Mouse (Mus musculus) liver, embryonic 13.5 days (tissue): ENCODE data around the gene Ssbp3. TPM values are rescaled to one million over a fixed set of nuclear protein-coding genes. Genes with fewer than 3 reads are reported as not detected.

Experiments
- ATAC-seq: fragments of 200-750 bp; cut with Nextera tagmentation; 2 replicates; pipeline ENCODE4 v1.8.0; 2017; ENCODE audit warnings: low read depth, mild to moderate bottlenecking, moderate number of reproducible peaks, moderate library complexity
- DNase-seq: peaks from one replicate; pipeline ENCODE4 v3.0.0; 2022
- H3K27ac ChIP-seq: fragments of 300-500 bp; sonication (generic); 2 replicates; pipeline ENCODE4 v1.5.1; 2015; ENCODE audit warnings: moderate library complexity, mild to moderate bottlenecking, inconsistent platforms
- H3K27me3 ChIP-seq: fragments of 300-500 bp; sonication (generic); 2 replicates; pipeline ENCODE4 v1.6.1; 2015; ENCODE audit warnings: mild to moderate bottlenecking, inconsistent platforms
- H3K36me3 ChIP-seq: fragments of 300-500 bp; sonication (generic); 2 replicates; pipeline ENCODE4 v1.6.1; 2015; ENCODE audit warnings: mild to moderate bottlenecking, inconsistent platforms
- H3K4me1 ChIP-seq: fragments of 300-500 bp; sonication (generic); replicated peaks from 2 replicates; pipeline ENCODE4 v1.6.1; 2015; ENCODE audit warnings: inconsistent platforms
- H3K4me2 ChIP-seq: fragments of 300-500 bp; sonication (generic); 2 replicates; pipeline ENCODE4 v1.6.1; 2015; ENCODE audit warnings: inconsistent platforms, mild to moderate bottlenecking, moderate library complexity
- H3K4me3 ChIP-seq: fragments of 300-500 bp; sonication (generic); replicated peaks from 2 replicates; pipeline ENCODE4 v1.5.1; 2015; ENCODE audit warnings: mild to moderate bottlenecking, inconsistent platforms
- H3K9ac ChIP-seq: fragments of 300-500 bp; sonication (generic); 2 replicates; pipeline ENCODE4 v1.6.1; 2015; ENCODE audit warnings: mild to moderate bottlenecking, inconsistent platforms
- H3K9me3 ChIP-seq: fragments of 300-500 bp; sonication (generic); replicated peaks from 2 replicates; pipeline ENCODE4 v1.6.1; 2016; ENCODE audit warnings: inconsistent platforms
- WGBS: fragments of 180-500 bp; shearing (Covaris S2); methylation state at CpG from one replicate; pipeline ENCODE4 v1.1.7; 2015; ENCODE audit not compliant: insufficient replicate concordance; 5-methylcytosine and 5-hydroxymethylcytosine counted together
- polyA plus RNA-seq: library from polyadenylated mRNA; unstranded; fragments of >200 nt; fragmentation: Nextera tagmentation; extraction: Ambion mirVana; gene quantifications from 2 replicates; pipeline ENCODE4 v1.2.1, GENCODE M21; 2015

Ssbp3 gene
- polyA plus RNA-seq, 1 experiment from 2014 or later, result 55.5 TPM

- H3K27me3 ChIP-seq, result no peaks in the 10 kb centered on the region
- ATAC-seq, result no peak
- peaks cover 54% of the 10 kb centered on the region for H3K4me1 ChIP-seq
- H3K36me3 ChIP-seq, result peaks cover 62% of the 10 kb centered on the region
- H3K27ac ChIP-seq, result no peak overlapping the region
- DNase-seq, result no peak
- H3K4me3 ChIP-seq, result no peak overlapping the region
- H3K9me3 ChIP-seq, result no peaks in the 10 kb centered on the region
- H3K4me2 ChIP-seq, result no peak overlapping the region
- H3K9ac ChIP-seq, result no peak overlapping the region
- WGBS, result 82% methylated on average over 6 of the region's 6 CpGs
These were observed 102.8 kb downstream of the Ssbp3 start for GRCm38 (mm10) chr4:107013119-107013816.

GRCm38 (mm10) chr4:107013817-107014260 is 103.3 kb downstream of the Ssbp3 start:
- Histone ChIP-seq H3K4me1 (peaks cover 54% of the 10 kb centered on the region), H3K27me3 (no peaks in the 10 kb centered on the region), H3K4me3 (no peak overlapping the region), H3K9me3 (no peaks in the 10 kb centered on the region), H3K36me3 (peaks cover 64% of the 10 kb centered on the region), H3K4me2 (no peak overlapping the region), H3K27ac (no peak overlapping the region), H3K9ac (no peak overlapping the region)
- ATAC-seq (no peak), DNase-seq (no peak)
- WGBS, result 85% methylated on average over 9 of the region's 9 CpGs

- 81% methylated on average over 13 of the region's 13 CpGs for WGBS
- Histone ChIP-seq H3K27me3 (no peaks in the 10 kb centered on the region), H3K4me2 (no peak overlapping the region), H3K36me3 (peaks cover 47% of the 10 kb centered on the region), H3K9me3 (no peaks in the 10 kb centered on the region), H3K4me1 (peaks cover 57% of the 10 kb centered on the region), H3K9ac (no peak overlapping the region), H3K4me3 (no peak overlapping the region), H3K27ac (no peak overlapping the region; the same call in 1 of the 2 replicates)
- DNase-seq, result no peak
- ATAC-seq, result no peak
These were observed 105.5 kb downstream of the Ssbp3 start for GRCm38 (mm10) chr4:107015971-107016511.

DNA sequence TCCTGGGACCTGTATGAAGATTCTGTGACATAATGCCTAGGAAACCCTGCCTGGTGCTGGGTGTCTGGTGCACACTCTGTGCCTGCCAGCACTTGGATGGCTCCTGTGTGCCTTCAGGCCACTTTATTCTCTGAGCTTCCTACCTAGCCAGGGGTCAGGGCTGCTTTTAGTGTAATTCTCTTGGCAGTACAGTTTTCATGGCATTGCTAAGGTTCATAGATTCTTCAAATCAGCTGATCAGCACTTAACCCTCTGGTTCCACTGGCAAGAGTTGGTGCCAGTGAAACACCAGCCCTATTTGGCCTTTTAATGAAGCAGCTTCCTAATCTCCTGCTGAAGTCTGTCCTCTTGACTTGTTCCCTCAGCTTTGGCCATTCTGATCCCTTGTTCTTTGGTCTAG is 106.8 kb downstream of the Ssbp3 start:
- no peaks in the 10 kb centered on the region for H3K27me3 ChIP-seq
- peaks cover 36% of the 10 kb centered on the region for H3K36me3 ChIP-seq
- H3K27ac ChIP-seq, result no peak overlapping the region
- no peak for DNase-seq
- no peak for ATAC-seq
- H3K4me3 ChIP-seq, result no peak overlapping the region
- H3K9me3 ChIP-seq, result no peaks in the 10 kb centered on the region
- no peak overlapping the region for H3K9ac ChIP-seq
- H3K4me1 ChIP-seq, result peaks cover 59% of the 10 kb centered on the region
- H3K4me2 ChIP-seq, result no peak overlapping the region

DNA sequence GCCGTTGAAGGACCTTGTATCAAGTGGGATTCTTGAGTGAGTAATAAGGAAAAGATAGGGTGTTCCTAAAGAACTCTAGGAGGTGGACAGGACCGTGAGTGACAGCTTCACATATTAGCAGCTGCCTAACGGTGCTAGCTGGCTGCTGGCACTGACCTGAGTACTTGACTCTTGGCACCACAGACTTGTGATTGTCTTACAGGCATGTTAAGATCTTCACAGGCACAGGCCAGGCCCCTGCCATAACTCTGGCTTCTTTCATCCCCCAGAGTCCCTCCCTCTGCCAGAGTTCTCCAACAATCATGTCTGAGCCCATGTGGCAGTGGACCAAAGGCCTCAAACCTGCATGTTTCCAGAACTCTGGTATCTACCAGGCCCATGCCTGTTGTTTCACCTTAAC is 108.0 kb downstream of the Ssbp3 start:
- H3K4me3 ChIP-seq, result no peak overlapping the region
- H3K27ac ChIP-seq, result 0 out of 2 replicates have a peak overlapping the region, but pooled peaks have one; percentile 15
- H3K36me3 ChIP-seq, result peaks cover 28% of the 10 kb centered on the region
- no peak overlapping the region for H3K4me2 ChIP-seq
- 80% methylated on average over 3 of the region's 3 CpGs for WGBS
- peaks cover 50% of the 10 kb centered on the region for H3K4me1 ChIP-seq
- ATAC-seq (no peak), DNase-seq (no peak)
- no peaks in the 10 kb centered on the region for H3K9me3 ChIP-seq
- no peaks in the 10 kb centered on the region for H3K27me3 ChIP-seq
- no peak overlapping the region for H3K9ac ChIP-seq

DNA sequence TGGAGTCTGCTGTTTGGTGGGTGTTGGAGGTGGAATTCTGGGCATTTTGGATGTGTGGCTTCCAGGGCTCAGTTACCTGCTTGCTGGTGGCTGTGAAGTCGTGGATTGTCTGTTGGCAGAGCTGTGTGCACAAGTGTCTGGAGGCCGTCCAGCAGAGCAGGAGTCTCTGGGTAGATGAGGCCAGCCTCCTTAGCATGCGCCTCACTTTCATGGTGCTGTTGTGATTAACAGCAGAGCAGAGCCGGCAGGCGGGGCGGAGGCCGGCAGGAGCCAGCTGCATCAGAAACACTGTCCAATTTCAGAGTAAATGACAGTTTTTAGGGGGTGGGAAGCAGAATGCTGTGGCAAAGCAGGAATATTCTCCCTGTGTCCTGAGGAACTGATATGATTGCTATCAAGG is 108.5 kb downstream of the Ssbp3 start:
- no peak for ATAC-seq
- DNase-seq, result no peak
- H3K27me3 ChIP-seq, result no peaks in the 10 kb centered on the region
- H3K27ac ChIP-seq, result peak overlapping the region; percentile 15; the same call in 1 of the 2 replicates
- peaks cover 23% of the 10 kb centered on the region for H3K36me3 ChIP-seq
- no peak overlapping the region for H3K4me2 ChIP-seq
- H3K4me3 ChIP-seq, result no peak overlapping the region
- WGBS, result 77% methylated on average over 7 of the region's 7 CpGs
- H3K9ac ChIP-seq, result no peak overlapping the region
- H3K9me3 ChIP-seq, result no peaks in the 10 kb centered on the region
- H3K4me1 ChIP-seq, result peaks cover 46% of the 10 kb centered on the region

GRCm38 (mm10) chr4:107020287-107021000 is 109.9 kb downstream of the Ssbp3 start:
- no peak for DNase-seq
- ATAC-seq, result no peak

GRCm38 (mm10) chr4:107021464-107021863 is 111.0 kb downstream of the Ssbp3 start:
- H3K4me2 ChIP-seq, result no peak overlapping the region
- no peaks in the 10 kb centered on the region for H3K9me3 ChIP-seq
- H3K27ac ChIP-seq, result no peak overlapping the region
- H3K27me3 ChIP-seq, result no peaks in the 10 kb centered on the region
- ATAC-seq, result no peak
- H3K36me3 ChIP-seq, result peaks cover 17% of the 10 kb centered on the region
- H3K4me1 ChIP-seq, result peaks cover 40% of the 10 kb centered on the region
- DNase-seq, result no peak
- no peak overlapping the region for H3K4me3 ChIP-seq
- H3K9ac ChIP-seq, result no peak overlapping the region
- WGBS, result 74% methylated on average over 3 of the region's 3 CpGs

More at GRCm38 (mm10) chr4:107020287-107021000, 109.9 kb downstream of the Ssbp3 start:
- Histone ChIP-seq H3K4me3 (no peak overlapping the region), H3K27me3 (no peaks in the 10 kb centered on the region), H3K4me2 (no peak overlapping the region), H3K9me3 (no peaks in the 10 kb centered on the region), H3K4me1 (peaks cover 46% of the 10 kb centered on the region), H3K9ac (no peak overlapping the region), H3K27ac (no peak overlapping the region), H3K36me3 (peaks cover 23% of the 10 kb centered on the region)
- 61% methylated on average over 5 of the region's 5 CpGs for WGBS

- peaks cover 18% of the 10 kb centered on the region for H3K4me1 ChIP-seq
- WGBS, result 81% methylated on average over 7 of the region's 7 CpGs
- H3K27me3 ChIP-seq, result no peaks in the 10 kb centered on the region
- no peak for DNase-seq
- H3K9ac ChIP-seq, result no peak overlapping the region
- H3K9me3 ChIP-seq, result no peaks in the 10 kb centered on the region
- no peak overlapping the region for H3K4me2 ChIP-seq
- no peak for ATAC-seq
- H3K36me3 ChIP-seq, result peaks cover 42% of the 10 kb centered on the region
- no peak overlapping the region for H3K4me3 ChIP-seq
- no peak overlapping the region for H3K27ac ChIP-seq
These were observed 114.4 kb downstream of the Ssbp3 start for GRCm38 (mm10) chr4:107024899-107025298.

DNA sequence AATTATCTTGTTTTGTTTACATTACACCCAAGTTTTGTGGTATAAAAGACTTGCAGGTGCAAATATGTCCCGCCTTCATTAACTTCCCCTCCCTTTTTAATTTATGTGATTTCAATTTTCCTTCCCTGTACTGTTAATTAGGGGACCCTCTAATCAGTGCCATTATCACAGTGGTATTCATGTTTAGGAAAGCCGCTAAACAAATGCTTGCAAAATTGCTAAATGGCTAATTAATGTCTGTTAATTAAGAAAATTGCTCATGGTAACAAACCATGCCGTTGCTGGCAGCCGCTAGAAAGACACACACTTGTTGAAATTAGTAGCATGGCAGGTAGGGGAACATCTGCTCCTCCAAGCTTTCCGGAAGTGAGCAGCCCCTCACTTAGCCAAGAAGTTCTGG is 114.9 kb downstream of the Ssbp3 start:
- Histone ChIP-seq H3K27me3 (no peaks in the 10 kb centered on the region), H3K4me2 (no peak overlapping the region), H3K4me3 (no peak overlapping the region), H3K4me1 (peaks cover 14% of the 10 kb centered on the region), H3K36me3 (peaks cover 47% of the 10 kb centered on the region), H3K9me3 (no peaks in the 10 kb centered on the region), H3K9ac (no peak overlapping the region), H3K27ac (no peak overlapping the region)
- no peak for ATAC-seq
- no peak for DNase-seq
- WGBS, result 87% methylated on average over 5 of the region's 5 CpGs

GRCm38 (mm10) chr4:107026451-107026850 is 116.0 kb downstream of the Ssbp3 start:
- no peak for DNase-seq
- WGBS, result 66% methylated on average over 8 of the region's 8 CpGs

More at GRCm38 (mm10) chr4:107026451-107026850, 116.0 kb downstream of the Ssbp3 start:
- no peaks in the 10 kb centered on the region for H3K27me3 ChIP-seq
- no peak overlapping the region for H3K4me2 ChIP-seq
- H3K9me3 ChIP-seq, result no peaks in the 10 kb centered on the region
- H3K4me3 ChIP-seq, result no peak overlapping the region
- H3K27ac ChIP-seq, result no peak overlapping the region
- H3K4me1 ChIP-seq, result peaks cover 4% of the 10 kb centered on the region
- H3K36me3 ChIP-seq, result peaks cover 58% of the 10 kb centered on the region
- ATAC-seq, result no peak
- no peak overlapping the region for H3K9ac ChIP-seq
